Mouse (Mus musculus) B cell, adult 2 months (primary cell): ENCODE measurements at regions not wholly inside any gene's neighbourhood (a gene's known extent, or its start where the extent isn't known, plus 50 kb on each side); places are given as distances from the start of the nearest gene placed in this dataset.

Experiments
- DNase-seq, 2 experiments: peaks; one replicate each; pipeline ENCODE4 v3.0.0; 2022

- peak; percentile 34 to 37 for DNase-seq
Observed at GRCm38 (mm10) chr10:67729271-67729670, 180.5 kb upstream of the Ado start.

DNA sequence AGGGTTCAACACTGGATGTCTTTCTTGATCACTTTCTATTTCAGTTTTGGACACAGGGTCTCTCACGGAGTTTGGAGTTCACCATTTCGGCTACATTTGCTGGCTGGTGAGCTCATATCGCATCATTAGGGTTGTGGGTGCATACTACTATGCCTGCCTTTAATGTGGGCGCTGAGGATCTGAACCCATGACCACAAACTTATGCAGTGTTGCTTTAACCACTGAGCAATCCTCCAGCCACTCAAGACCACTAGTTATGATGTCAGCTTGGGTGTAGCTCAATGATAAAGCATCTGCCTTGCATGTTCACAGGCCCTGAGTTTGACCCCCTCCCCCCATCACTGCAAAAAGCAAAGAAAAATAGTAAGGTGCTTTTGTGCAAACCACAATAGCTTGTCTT, 178.8 kb upstream of the Ado start:
- DNase-seq = no peak

GRCm38 (mm10) chr10:67726796-67727195, 178.0 kb upstream of the Ado start:
- no peak for DNase-seq

- no peak for DNase-seq
Observed at GRCm38 (mm10) chr10:67726351-67726750, 177.6 kb upstream of the Ado start.

DNA sequence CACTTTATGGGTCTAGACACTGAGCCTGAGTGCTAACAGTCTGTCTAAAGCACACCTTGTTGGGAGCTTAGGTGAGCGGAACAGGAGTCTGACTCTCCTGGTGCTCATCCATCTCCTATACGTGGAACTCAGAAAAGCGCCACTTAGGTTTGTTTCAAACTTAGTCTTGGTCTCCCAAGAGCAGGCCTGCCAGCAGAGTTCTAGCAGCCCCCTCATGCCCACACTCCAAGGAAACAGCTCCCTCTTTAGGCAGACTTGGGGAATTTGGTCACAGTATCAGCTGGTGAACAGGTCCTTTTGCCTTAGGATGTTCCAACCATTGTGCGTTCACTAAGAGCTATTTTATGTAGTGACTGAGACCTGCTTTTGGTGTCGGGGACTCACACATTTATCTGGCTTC, 173.0 kb upstream of the Ado start:
- peak; percentile 59 to 62 for DNase-seq

GRCm38 (mm10) chr10:67717506-67717905, 168.8 kb upstream of the Ado start:
- no peak for DNase-seq

- DNase-seq = no peak
Observed at GRCm38 (mm10) chr10:67715046-67715445, 166.3 kb upstream of the Ado start.

DNA sequence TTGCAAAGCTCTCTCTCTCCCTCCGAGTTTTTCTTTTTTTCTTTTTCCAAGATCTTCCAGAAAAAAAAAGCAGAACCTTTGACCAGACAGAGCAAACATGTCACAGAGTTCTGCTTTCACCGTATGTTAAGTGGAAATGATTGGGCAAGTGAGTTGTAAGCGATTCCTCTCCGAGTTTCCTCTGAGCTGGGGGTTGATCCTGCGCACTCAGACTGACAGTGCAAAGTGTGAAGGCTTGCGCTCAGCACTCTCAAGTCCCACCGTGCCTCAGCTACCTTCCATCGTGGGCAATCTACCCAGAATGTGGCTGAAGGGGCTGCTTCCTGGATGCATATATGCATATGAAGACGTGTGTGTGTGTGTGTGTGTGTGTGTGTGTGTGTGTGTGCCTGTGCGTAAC, 164.3 kb upstream of the Ado start:
- no peak for DNase-seq

- DNase-seq = no peak
Observed at GRCm38 (mm10) chr10:67712665-67713064, 163.9 kb upstream of the Ado start.

- DNase-seq = no peak
Observed at GRCm38 (mm10) chr10:67711961-67712360, 163.2 kb upstream of the Ado start.

DNA sequence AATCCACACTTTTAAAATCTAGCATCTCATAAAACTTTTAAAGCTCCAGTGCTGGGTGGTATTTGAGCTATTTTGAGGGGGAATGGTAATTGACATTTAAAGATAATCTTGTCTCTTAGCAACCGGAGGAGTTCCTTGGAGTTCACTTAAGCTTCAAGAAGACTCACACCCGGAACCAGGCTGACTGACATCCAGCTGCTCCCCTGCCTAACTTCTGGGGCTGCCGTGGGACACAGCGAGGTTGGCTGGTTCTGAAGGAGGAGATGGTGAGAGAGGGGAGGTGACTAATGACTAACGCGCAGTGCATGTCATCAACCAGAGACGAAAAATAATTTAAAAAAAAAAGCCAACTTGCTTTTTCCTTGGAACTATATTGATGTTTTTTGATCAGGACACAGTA, 157.7 kb upstream of the Ado start:
- DNase-seq = no peak

DNA sequence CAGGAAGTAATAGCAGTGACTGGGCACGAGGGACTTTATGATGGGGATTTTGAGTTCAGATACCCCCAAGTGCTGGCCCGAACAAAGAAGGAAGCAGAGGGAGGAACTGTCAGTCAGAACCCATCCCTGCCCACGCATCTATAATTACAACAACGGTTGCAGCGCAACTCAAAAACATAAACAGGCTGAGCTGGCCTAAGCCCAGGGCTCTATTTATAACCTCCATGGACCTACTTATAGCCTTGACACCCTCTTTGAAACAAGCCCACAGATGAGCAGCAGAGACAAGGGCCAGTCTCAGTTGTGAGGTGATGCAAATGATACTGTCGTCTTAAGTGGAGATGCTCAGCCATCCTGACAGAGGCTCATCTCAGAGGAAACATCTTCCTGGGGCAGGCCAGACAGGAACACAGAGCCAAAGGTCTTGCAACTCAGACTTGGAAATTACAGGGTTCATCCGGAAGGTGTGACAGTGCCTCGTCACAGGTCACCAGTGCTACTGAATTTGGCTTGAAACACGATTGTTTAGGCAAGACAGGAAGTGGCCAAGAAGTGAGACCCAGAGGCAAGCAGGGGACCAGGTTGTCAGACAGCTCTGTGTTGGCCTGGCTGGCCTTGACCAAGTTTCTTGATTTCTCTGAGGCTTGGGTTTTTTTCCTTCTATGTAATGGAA, 154.2 kb upstream of the Ado start:
- peak; percentile 43 to 46 for DNase-seq

DNA sequence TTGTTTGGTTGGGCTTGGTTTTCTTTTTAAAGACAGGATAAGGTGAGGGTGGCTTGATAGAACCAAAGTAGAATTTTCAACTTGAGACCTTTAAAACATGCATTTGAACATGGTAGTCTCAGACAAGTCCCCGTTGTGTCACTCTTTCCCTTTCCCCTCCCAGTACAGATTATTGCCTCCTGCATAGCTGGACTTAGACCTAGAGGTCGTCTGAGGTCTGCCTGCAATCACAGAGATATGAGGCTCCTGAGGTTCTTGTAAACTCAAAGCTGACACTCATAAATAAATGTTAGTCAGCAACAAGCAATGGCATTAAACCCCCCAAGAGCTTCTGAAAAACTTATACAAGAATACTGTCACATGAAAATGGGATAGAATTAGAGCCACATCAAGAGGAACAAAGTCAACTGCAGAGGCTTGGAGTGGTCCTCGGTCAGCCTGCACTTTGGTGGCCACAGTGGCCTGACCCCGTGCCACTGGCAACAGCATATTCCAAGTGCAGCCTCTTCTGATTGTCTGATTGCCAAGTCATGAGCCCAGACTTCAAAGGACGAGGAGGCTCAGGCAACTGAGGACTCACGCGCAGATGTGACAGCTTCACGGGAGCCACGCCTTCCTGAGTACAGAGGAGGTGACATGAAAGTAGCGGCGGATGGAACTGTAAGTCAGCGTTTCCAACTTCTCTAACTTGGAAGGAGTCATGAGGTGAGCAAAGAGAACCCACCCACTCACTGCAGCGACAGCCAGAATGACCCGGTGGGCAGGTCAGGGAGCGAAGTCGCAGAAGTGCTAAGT, 148.8 kb upstream of the Ado start:
- DNase-seq = no peak

DNA sequence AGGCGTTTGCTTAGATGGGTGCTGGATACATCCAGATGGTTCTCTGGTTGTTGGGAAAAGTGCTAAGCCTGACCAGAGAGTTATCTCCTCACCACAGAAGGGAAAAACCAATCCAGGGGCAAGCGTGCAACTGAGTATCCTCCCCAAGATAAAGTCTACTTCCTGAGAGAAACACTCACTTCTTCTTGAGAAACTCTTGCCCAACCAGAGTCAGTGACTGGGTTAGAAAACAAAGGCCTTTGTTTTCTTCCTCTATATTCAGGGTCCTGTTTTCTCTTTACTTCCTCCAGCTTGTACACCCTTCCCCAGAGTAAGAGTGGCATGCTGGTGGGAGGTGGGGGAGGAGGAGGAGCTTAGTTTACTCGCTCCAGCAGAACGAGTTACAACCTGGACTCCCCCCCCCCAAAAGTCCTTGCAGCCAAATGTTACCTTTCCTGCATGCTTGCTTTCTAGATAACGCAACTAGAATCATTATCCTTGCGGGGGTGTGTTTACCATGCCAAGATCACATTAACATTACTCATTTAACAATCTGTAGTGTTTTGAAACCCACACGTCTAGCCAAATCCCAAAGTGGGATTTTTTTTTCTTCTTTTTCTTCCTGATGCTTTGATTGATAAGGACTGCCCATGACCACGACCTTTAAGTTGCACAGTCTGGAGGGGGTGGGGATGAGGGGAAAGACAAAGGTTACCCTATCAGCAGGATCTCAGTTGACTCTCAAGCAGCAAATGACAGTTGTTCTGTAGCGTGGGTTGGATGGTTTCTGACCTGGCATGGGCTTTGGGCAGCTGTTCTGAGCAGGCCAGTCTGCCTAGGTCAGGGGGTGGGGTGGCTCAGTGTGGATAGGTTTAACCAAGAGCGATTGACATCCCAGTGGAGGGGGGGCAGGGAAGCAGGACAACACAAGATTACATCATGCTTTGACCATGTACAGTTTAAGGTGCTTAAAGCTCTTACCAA, 147.4 kb upstream of the Ado start:
- DNase-seq = no peak

DNA sequence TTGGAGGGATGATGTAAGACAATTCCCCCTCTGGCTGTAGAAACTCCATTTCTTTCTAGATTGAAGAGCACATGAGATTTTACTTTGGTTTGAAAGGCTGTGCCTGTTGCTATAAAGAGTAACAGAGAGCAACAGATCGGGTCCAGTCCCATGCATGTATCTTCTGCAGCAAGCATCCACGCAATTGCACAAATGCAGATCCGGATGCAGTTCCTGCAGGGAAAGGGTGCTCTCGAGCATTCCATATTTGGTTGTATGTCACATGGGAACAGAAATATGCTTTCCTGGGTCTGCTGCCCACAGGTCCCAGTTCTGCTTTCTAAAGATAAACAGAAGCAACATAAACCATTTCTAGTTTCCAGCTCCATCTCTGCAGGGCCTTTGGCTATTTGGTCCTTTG, 146.0 kb upstream of the Ado start:
- no peak for DNase-seq

- no peak for DNase-seq
Observed at GRCm38 (mm10) chr10:67693586-67693985, 144.8 kb upstream of the Ado start.

GRCm38 (mm10) chr10:67689944-67690670, 141.4 kb upstream of the Ado start:
- no peak for DNase-seq

DNA sequence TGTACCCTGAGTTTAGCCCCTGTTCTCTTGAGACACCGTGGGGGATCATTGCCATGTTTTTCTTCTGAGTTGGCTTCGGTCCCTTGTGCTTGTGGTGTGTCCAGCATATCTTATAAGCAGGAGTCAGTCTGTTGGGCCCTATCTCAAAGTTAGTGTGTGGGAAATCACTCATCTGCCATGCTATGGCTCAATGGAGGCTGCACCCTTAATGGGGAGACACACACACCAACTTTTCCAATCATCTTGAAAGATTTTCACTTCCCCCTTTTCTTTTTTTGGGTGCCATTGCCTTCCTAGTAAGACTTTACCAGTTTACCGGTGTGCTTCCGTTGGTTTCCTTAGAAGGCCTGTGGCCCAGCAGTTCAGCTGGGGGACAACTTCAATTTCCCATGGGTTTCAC, 130.6 kb upstream of the Ado start:
- peak; percentile 54 to 65 for DNase-seq

- DNase-seq = peak; percentile 50 to 57
Observed at GRCm38 (mm10) chr10:67673450-67673849, 124.7 kb upstream of the Ado start.

- DNase-seq = peak; percentile 66 to 72
Observed at GRCm38 (mm10) chr10:67672281-67672680, 123.5 kb upstream of the Ado start.

- DNase-seq = no peak
Observed at GRCm38 (mm10) chr10:67669066-67669465, 120.3 kb upstream of the Ado start.

DNA sequence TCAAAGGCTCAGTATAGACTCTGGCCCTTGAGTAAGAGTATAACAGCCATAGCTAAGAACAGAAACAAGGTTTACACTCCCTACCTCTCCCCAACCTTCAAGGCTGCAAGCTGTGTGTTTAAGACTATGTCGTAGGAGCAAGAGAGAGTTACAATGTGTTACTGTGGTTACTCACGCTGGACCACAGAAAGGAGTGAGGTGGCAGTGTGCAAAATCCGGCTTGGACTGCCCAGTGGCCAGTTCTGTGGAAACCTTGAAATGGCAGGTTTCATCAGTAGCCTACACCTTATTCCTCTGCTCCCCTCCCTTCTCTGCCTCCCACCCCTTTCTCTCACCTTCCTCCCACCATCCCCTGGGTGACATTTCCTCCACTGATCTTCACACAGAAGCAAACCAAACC, 114.3 kb upstream of the Ado start:
- DNase-seq = no peak

DNA sequence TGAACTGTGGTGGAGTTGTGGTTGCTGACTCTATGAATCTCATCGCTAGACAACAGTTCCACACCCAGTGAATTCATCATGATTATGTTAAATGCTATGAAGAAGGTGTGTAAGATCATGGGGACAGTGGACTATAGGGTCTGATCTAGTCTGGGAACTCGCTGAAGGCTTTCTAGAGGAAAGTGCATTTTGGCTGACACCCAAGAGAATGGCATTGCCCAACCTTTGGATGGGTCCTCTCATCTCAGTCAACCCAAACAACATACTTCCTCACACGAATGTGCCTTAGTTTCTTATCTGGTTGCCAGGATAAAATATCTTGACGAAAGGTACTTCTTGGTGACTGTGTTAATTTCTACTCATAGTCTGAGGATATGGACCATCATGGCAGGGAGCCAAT, 112.9 kb upstream of the Ado start:
- no peak for DNase-seq
